Mouse (Mus musculus): ENCODE results near the gene Sf3a1.
"Not testable (repeated sequence)": the region's sequence is repeated elsewhere in the genome, so short reads cannot be mapped to it uniquely, and the experiment has no call there.

Sf3a1 gene

DNA sequence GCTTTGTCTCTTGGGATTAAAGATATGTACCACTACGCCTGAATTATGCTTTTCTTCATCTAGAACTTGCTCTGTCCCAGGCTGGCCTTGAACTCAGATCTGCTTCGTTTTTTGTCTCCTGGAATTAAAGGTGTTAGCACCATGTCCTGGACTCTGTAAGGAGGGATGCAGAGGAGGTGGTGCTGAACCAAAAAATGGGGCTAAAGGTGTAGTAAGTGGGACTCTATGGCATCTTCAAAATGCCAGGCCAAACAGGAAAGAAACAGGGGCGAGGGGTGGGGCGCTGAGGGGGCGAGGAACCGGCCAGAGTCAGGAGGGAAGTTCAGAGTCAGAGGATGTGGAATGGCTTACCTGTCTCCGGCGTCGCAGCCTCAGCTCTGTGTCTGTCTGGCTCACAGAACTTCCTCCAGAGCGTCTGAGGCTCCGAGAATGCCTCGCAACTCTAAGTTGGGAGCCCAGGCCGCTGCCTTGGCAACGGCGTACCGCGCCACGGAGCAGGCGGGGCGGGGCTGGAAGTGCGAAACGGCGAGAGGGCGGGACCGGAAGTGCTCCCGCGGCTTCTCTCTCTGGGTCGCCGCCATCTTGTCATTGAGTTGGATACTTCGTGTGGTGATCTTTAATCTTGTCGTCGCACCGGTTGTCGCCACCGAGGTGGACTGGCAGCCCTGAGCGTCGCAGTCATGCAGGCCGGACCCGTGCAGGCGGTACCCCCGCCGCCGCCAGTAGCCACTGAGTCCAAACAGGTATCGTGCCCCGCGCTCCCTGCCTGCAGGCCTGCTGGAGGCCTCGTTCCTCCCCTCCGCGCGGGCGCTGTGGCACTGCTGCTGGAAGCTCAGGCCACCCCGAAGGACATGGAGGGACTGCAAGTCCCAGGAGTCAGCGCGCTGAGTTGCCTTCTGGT, at the start of gene Sf3a1, which contains the start of gene Ccdc157:
TSS of gene Sf3a1 (plus strand) at position 543 of the 901 bp plus-strand sequence.
TSS of gene Ccdc157 (minus strand) at position 486 of the 901 bp plus-strand sequence.
- peak; percentile 88 for DNase-seq (ENCODE audit: low read depth, low spot score)

GRCm38 (mm10) chr11:4112033-4112432, 48.1 kb upstream of the Sf3a1 start:
- no peak for DNase-seq (ENCODE audit: low read depth, low spot score)

- DNase-seq (ENCODE audit: low read depth, low spot score), result no peak
Measured at GRCm38 (mm10) chr11:4112861-4113260, 47.3 kb upstream of the Sf3a1 start.

DNA sequence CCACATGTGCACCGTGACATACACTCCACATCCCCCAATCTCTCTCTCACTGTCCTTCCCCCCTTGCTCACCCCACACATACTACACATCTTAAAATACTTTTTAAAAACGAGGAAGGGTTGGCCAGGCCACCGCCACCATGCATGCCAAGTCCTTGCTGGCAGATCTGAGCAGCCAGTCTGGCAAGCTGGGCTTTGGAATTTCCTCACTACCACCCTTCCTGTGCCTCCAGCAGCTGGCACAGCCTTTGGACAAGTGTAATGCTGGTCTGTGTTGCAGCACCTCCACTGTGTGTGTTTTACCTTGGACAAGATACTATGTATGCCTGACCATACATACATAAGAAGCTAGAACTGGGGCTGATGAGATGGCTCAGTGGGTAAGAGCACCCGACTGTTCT, 46.7 kb upstream of the Sf3a1 start:
- DNase-seq (ENCODE audit: low read depth, low spot score), result no peak

- DNase-seq (ENCODE audit: low read depth, low spot score), result no peak
Measured at GRCm38 (mm10) chr11:4113970-4114369, 46.2 kb upstream of the Sf3a1 start.

DNA sequence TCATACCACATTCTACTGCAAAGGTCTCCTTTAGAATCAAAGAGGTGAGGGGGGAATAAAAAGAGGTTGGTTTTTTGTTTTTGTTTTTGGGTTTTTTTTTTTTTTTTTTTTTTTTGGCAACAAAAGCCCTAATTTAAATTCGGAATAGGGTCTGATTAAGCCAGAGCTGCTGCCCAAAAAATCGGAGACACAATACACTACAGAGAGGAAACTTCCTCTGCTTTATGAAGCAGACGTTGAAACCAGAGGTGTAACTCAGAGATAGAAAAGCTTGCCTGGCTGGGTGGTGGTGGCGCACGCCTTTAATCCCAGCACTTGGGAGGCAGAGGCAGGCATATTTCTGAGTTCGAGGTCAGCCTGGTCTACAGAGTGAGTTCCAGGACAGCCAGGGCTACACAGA, 45.6 kb upstream of the Sf3a1 start:
- not testable (repeated sequence) for DNase-seq (ENCODE audit: low read depth, low spot score)

- DNase-seq (ENCODE audit: low read depth, low spot score), result no peak
Measured at GRCm38 (mm10) chr11:4115407-4115806, 44.7 kb upstream of the Sf3a1 start.

- DNase-seq (ENCODE audit: low read depth, low spot score), result no peak
Measured at GRCm38 (mm10) chr11:4116458-4117141, 43.5 kb upstream of the Sf3a1 start.

DNA sequence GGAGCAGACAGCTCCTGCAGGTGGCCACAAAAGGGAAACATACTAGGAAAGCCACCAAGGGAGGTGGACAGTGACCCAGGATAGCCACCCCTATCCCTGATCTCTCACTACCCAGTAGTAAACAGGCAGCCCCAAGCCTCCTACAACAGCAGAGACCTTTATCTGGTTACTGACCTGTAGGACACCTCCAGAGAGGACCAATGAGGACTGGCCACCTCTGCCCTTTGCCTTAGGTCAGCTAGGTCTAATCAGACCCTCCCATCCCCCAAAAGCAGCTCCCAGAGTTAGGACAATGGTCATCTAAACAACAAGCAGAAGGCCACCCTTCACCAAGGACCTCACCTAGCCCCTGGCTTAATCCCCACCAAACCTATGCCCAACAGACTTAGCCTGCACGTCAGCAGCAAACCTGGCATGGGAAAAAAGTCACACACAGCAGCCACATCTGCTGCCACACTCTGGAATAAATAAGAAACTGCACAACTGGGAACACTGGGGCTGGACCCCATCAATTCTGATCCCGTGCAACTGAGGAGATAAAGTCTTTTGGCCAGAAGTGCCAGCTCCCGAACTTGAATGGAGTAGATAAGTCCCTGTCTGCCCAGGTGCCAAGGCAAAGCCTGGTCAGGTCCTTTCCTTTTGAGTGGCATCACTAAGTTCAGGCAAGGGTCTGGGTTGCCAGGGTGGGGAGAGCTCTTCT, 42.6 kb upstream of the Sf3a1 start:
- no peak for DNase-seq (ENCODE audit: low read depth, low spot score)

DNA sequence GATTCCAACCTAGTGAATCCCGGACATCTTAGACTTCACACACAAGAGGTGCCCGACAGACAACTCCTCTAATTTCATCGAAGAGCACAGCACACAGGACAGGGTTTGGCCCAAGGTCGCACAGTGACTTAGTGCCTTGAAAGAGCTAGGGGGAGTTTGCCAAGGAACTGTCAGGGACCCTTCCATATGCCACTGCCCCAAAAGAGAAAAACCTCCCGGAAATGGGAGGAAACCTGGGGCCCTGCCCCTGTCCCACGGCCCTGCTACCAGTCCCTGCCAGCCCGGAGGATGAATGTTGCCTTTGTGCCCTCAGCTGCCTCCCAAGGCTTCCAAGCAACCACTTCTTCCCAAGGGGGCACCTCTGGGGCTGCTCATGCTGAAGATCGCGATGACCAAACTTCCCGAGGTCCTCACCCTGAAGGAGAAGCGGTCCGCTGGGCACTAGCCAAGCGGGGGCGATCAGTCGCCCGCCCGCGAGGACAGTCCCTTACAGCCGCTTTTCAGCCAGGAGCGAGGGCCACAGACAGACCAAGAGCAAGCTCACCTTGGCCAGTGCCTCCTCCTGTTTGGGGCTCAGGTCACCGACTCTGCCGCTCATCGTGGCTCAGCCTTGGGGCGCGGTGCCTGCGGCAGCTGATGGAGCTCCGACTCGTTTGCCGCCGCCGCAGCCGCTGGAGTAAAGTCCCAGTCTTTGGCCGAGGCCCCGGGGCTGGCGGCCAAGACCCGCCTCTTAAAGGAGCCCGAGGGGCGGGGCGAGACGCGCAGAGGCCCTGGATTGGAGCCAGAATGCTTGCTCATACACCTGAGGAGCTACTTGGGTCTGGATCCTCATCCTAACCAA, 41.8 kb upstream of the Sf3a1 start:
- no peak for DNase-seq (ENCODE audit: low read depth, low spot score)

GRCm38 (mm10) chr11:4119635-4120034, 40.5 kb upstream of the Sf3a1 start:
- DNase-seq (ENCODE audit: low read depth, low spot score), result no peak

GRCm38 (mm10) chr11:4121691-4122090, 38.5 kb upstream of the Sf3a1 start:
- DNase-seq (ENCODE audit: low read depth, low spot score), result no peak

DNA sequence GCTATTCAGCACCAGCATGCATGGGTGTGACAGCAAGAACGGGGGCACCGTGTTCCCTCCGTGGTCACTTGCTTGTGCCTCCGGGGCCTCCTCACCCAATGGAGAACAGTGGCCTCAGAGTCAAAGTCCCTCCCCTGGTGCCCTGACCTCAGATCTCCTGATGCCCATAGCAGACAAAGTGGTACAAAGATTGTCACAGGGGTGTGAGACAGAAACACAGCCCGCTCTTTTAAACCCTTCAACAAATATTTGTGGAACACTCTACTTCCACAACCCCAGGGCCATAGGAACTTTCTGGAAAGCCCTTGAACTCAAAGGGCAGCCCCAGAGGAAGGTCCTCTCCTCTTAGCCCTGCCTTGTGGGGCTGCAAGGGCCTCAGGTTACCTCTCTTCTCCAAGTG, 37.9 kb upstream of the Sf3a1 start:
- no peak for DNase-seq (ENCODE audit: low read depth, low spot score)

DNA sequence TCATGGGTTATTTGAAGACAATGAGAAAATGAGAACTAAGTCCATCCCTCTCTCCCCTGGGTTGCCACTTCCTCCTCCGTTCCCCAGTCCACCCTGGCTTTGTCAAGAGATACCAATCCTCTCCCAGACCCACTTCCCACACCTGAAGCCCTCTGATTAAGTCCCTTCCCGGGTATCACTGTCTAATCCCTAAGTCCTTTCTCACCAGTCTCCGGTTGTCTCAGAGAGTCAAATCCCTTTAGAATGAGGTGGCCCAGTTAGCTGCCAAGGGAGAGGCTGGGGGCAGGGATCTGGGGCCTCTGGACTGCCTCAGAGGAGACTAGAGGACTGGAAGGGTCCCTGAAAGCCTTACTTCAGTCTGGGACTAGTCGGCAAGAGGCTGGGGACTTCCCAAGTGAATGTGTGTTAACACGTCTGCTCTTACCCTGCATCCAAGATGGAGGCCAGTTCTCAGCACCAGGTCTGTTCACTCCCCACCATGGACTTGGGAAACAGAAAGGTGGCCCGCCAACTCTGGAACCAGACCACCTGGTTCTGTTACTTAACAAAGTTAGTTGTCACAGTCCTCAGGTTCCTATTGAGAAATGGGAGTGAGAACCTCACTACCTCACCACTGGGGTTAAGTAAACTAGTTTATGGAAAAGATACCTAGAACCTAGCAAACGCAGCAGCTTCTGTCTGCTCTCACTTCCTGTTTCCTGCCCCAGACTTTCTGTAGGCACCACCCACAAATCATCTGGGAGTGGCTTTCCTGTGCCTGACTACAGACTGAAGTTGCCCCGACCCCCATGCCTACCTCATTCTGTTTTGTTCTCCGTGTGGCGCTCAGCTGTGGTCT, 37.2 kb upstream of the Sf3a1 start, which contains the start of gene Sec14l2:
TSS of gene Sec14l2 (minus strand) at position 674 of the 838 bp plus-strand sequence.
- DNase-seq (ENCODE audit: low read depth, low spot score), result no peak

DNA sequence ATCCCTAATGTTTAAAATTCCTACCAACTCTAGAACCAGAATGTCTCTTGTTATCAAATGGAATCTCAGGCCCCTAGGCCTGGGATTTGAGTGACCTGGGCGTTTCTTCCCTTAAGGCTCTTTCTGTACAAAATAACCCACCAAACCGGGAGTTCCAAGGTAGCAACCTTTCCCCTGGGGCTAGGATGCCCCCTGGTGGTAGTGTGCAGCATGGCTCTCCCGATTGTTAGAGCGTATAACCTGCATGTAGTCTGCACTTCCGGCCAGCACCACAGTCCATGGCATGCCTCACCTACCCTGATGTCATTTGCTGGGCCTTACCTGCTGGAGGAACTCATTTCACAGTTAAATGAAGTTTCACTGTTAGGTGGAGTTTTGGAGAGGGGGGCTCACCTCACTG, 36.2 kb upstream of the Sf3a1 start:
- DNase-seq (ENCODE audit: low read depth, low spot score), result no peak

DNA sequence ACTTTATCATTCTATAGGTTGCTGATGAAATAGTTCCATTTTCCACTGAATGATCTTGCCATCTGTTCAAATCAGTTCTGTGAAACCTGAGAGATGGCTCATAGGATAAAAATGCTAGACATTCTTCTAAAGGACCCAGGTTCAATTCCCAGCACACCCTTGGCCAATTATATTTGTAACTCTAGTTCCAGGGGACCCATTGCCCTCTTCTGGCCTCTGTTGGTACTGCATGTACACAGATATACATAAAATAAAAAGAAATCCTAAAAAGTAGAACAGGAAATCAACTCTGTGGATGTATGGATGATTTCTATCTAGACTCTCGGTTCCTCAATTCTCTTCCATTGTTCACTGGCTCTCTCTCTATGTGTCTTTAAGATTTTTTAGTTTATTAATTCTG, 33.1 kb upstream of the Sf3a1 start:
- DNase-seq (ENCODE audit: low read depth, low spot score), result no peak

- DNase-seq (ENCODE audit: low read depth, low spot score), result not testable (repeated sequence)
Measured at GRCm38 (mm10) chr11:4128461-4128860, 31.7 kb upstream of the Sf3a1 start.

DNA sequence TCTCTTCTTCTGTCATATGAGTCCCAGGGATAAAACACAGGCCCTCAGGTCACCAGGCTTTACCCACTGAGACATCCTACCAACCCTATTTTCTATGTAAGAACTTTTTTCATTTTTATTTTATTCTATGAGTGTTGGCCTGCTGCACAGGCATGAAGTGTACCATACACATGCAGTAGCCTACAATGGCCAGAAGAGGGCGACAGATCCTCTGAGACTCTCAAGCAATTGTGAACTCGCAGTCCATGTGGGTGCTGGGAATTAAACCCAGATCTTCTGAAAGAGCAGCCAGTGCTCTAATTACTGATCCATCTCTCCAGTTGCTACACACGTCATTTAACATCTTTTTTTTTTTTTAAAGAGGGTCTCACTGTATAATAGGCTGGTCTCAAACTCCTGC, 26.7 kb upstream of the Sf3a1 start:
- no peak for DNase-seq (ENCODE audit: low read depth, low spot score)

DNA sequence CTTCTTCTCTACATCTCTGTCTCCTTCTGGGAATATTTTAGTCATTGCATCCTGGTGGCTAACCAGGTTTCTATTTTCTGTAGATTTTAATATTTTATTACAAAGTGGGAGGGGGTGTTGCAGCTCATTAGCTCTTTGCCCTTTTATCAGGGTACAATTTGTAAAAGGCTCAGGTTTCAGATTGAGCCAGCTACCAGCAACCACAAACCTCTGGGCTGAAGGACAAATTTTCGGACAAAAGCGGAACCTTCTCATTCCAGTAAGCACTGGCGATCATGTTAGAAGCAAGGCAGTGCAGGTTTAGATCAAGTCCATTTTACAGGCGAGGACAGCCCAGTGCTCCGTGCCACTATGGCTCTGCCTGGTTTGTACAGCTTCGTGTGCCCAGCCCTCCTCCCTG, 25.8 kb upstream of the Sf3a1 start:
- DNase-seq (ENCODE audit: low read depth, low spot score), result no peak

Data from embryo, embryonic 11.5 days (tissue).